Mouse (Mus musculus): Measurements from ENCODE around the gene Tjap1.

The Tjap1 gene

DNA sequence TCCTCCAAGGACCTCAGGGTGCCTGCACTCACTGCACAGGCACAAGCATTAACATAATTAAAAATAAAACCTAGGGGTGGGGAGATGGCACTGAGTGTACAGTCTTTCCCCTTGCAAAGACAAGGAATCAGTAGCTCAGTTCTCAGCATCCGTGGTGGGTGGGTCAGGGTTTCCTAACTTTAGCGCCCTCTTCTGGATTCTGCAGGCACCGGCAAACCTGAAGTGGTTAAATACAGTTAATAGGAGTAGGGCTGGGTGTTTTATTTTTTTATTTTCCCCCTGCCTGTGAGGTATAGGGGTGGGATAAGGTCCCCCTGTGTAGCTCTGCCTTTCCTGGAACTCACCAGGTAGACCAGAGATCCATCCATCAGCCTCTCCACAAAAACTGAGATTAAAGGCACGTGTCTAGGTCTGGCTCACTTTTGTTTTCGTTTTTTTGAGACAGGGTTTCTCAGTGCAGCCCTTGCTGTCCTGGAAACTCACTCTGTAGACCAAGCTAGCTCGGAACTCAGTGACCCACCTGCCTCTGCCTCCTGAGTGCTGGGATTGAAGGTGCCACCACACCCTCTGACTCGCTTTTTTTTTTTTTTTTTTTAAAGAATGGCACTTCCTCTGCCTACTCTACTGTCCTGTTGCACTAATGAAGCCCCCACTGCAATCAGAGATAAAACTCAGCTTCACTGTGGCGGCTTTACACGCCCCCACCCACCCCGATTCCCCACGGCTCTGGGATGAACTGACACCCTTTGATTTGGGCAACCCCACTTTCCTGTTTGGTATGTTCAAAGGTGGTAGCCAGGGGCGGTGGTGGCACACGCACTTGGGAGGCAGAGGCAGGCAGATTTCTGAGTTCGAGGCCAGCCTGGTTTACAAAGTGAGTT, 30.0 kb downstream of the Tjap1 start:
- DNase-seq (ENCODE audit: low read depth), result peak; percentile 63

DNA sequence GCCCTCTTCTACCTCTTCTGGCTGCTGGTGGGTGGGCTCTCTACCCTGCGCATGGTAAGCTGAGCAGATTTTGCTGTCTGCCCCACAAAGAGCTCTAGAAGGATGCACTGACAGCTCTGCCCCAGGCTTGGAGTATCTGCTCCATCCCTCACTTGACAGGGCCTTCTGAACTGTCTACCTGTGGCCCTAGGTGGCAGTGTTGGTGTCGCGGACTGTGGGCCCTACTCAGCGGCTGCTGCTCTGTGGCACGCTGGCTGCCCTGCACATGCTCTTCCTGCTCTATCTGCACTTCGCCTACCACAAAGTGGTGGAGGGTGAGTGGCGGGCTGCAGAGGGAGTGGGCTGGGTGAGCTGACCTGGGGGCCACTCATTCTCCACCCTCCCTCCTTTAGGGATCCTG, 31.7 kb downstream of the Tjap1 start:
- no peak for DNase-seq (ENCODE audit: low read depth)

GRCm38 (mm10) chr17:46248189-46248522, 34.7 kb downstream of the Tjap1 start:
- no peak for DNase-seq (ENCODE audit: low read depth)

GRCm38 (mm10) chr17:46247512-46248188, 35.2 kb downstream of the Tjap1 start, which contains the start of the genes Polr1c and Yipf3:
Polr1c (minus strand) TSS chr17:46248054.
Yipf3 (plus strand) TSS chr17:46248080.
- peak; percentile 96 for DNase-seq (ENCODE audit: low read depth)

DNA sequence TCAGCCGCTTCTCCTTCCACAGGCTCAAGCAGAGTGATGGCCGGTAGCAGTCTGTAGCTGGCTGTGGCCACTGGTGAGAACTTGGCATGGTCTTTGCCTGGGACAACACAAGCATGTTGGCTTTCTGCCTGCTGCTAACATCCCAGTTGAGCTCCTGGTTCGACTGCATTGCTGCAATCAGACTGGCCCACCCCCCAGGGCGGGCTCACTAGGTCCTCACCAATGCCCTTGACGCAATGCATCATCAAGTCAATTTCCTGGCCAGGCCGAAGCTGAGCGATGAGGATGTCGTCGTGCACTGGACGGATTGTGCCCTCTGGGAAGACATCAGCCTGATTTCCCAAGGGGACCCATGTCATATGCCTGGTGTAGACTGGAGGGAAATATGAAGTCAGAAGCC, 38.2 kb downstream of the Tjap1 start:
- no peak for DNase-seq (ENCODE audit: low read depth)

DNA sequence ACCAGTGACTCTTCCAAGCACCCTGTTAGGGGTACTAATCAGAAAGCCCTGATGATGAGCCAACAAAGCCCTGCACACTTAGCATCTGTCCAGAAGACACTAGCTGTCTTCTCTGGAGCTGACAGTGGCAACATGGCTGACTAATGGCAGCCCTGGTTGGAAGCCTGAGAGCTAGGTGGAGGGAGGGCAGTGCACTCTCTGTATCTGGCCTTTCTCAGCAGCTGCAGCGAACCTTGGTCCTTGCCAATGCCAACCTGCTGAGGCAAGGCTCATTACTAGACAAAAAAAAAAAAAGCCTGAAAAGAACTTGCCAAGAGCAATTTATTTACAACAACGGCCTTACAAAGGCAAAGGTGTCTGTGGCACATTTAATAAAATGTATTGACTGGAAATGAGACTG, 39.2 kb downstream of the Tjap1 start:
- no peak for DNase-seq (ENCODE audit: low read depth)

GRCm38 (mm10) chr17:46242993-46243392, 39.8 kb downstream of the Tjap1 start:
- DNase-seq (ENCODE audit: low read depth), result no peak

DNA sequence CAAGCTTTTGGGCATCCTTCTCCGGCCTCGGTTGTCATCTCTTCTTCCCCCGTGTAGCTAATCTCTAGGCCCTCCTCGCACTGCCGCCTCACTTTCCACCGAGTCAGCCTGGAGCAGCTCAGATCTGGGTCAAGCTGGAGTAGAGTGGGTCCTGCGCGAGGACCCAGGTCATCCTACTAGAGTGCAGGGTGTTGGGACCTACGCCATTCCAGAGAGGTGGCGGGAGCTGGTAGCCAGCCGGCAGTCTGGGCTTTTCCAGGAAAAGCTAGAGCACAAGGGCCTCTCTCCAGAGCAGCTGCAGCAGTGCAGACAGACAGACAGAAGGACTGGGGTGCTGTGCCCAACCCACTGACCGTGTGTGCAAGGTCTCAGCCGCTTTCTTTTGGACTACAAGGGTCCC, 40.6 kb downstream of the Tjap1 start:
- DNase-seq (ENCODE audit: low read depth), result no peak

DNA sequence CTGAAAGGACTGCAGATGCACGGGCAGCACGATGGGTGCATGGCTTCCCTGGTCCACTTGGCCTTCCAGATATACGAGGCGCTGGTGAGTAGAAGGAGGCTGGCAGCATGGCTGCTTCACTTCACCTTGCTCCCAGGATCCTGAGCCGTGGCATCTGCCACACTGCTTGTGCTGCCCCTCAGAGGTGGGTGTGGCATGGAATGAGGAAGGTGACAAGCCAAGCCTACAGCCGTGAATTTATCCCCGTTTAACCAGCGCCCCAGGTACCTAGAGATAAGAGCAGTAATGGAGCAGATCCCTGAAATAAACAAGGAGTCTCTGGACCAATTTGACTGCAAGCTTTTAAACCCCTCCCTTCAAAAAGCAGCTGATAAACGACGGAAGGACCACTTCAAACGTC, 41.4 kb downstream of the Tjap1 start:
- DNase-seq (ENCODE audit: low read depth), result no peak

DNA sequence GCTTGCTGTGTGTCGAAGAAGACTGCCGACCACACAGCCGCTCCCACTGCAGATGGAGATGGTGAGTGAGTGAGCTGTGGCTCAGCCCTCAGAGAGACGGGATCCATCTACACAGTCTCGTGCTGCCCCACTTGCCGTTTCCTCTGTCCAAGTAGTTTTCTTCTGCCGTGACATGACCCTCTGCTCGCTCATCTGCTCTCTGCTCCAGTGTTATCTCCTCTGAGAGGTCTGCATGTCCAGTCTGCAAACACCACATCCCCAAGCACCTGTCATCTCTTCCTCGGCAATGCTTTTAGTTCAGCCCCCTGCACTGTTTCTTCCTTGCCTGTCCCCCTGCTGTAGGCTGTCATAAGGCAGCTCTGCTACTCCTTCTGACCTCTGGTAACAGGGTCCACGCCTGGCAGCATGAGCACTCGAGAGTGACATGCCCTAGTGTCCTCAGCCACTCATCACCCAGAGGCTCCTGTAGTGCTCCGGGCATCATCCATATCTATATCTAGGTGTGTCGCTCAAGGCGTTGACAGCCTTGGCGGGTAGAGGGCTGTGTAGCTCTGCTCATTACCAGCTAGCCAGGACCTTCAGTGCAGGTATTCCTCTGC, 43.2 kb downstream of the Tjap1 start:
- DNase-seq (ENCODE audit: low read depth), result no peak

DNA sequence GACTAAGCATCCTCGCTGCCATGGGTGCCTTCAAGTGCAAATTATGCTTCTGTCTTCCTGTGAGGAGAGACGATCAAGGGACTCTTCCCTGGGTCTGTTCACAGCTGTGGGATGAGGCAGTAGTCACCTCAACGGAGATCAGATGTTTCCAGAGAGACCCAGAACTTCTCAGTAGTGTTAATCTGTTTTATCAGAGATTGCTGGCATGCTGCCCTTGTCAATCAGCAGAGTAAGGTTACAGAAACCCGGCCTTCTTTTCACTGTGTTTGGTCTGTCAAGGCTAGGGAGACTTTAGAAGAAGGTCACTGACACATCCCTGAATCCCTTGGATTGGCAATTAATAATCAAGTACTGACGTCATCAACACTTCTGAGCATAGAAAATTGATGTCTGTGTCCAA, 45.3 kb downstream of the Tjap1 start:
- DNase-seq (ENCODE audit: low read depth), result no peak

DNA sequence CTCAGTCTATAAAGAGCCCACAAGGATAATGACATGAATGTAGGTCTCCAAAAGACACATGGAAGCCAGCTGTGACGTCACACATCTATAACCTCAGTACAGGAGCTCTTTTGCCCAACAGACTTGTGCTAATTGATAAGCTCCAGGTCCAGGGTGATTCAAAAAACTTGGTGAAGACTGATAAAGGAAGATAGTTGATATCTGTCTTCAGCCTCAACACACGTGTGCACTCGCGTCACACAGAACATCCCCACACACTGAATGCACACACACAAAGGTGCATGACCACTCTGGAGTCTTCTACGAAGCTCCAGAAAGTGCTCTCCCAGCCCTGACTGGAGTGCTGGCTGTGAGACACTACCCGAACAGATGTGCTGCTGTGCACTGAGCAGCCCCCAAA, 45.7 kb downstream of the Tjap1 start:
- no peak for DNase-seq (ENCODE audit: low read depth)

- no peak for DNase-seq (ENCODE audit: low read depth)
Measured at GRCm38 (mm10) chr17:46236067-46236466, 46.8 kb downstream of the Tjap1 start.

DNA sequence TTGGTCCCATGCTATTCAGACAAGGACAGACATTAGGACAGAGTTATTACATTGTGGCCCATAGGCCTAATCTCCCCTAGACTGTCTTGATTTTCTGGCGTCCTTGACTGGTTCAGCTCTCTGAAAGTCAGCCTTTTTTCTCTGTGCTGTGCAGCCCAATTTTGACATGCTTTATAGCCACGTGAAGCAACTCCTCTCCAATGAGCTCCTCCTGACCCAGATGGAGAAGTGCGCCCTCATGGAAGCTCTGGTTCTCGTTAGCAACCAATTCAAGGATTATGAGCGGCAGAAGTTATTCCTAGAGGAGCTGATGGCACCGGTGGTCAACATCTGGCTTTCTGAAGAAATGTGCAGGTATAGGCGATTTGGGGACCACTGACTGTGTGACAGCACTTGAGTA, 55.2 kb downstream of the Tjap1 start:
- DNase-seq (ENCODE audit: low read depth), result no peak

DNA sequence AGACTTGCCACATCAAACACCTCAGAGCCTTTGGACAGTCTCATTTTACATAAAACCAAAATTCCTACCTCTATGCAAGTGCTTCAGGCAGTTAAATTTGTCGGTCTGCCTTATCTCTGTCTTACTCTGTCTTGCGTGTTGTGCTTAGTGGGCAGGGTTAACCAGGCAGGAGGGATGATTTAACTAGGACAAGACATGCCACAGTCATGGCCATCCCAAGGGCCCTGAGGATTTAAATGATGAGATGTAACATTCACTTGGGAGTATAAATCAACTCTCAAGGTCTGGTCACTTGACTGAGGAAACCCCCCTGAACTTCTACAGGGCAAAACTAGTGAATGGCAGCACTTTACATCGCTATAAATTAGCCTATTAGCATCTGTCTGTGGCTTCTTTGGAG, 61.2 kb downstream of the Tjap1 start:
- no peak for DNase-seq (ENCODE audit: low read depth)

DNA sequence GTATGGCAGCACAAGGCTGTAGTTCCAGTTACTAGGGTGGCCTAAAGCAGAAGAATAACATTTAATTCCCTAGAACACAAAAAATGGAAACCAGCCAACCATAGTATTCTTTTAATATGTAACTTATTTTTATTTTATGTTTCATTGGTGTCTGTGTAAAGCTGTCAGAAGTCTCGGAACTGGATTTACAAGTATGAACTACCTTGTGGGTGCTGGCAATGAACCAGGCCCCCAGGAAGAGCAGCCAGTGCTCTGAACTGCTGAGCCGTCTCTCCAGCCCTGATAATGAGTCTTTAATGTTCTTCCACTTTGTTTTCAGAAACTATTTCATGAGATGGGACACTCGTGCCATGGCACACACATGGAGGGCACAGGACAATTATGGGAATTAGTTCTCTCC, 72.3 kb downstream of the Tjap1 start:
- no peak for DNase-seq (ENCODE audit: low read depth)

Data from NIH3T3 (cell line).